Mouse (Mus musculus) embryo, embryonic 10 days (tissue): Measurements from ENCODE around the gene Tcp1.
A peak's percentile ranks its signal among the peaks of the same experiment; 100 is the strongest.
"Not testable (repeated sequence)": the region's sequence is repeated elsewhere in the genome, so short reads cannot be mapped to it uniquely, and the experiment has no call there.

Experiments used
- DNase-seq: peaks from one replicate; pipeline ENCODE4 v3.0.0-alpha.2; 2015; ENCODE audit warnings: low spot score

Gene Tcp1

DNA sequence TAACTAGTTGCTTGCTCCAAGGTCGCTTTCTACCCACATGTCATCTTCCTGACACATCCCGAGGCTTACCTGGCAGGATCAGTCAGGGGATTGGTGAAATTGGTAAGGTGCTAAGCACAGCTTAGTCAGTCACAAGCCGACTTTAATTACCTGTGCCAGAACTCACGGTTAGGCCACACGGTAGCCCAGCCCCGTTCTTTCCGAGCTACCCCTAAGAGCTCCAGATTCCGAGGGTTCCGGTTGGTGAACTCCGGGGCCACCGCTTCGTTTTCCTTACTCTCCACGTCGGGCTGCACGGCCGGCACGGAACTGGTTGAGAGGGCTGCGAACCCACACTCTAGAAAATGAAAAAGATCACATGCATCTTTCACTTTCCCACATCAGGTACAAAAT lies at the start of gene Tcp1:
Gene Tcp1, plus strand, starts transcription at position 214 of the 393 bp plus-strand sequence.
- DNase-seq, result peak; percentile 25

DNA sequence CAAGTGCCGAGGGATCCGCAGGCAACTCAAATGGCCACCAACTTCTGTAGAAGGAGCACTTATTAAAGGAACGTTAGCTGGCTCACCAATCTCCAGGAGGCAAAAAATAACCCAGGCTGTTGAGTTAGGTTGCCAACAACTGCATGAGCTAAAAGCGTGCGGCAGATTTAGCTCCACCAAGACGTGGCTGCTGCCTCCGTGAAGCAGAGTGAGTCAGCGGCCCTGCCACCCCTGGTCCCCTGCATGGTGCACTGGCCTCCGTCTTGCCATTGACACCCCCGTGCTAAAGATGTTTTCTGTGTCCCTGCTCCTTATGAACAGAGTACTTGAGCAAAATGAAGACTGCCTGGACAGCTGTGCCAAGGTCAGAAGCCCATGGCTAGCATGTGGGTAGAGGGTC lies 48.6 kb upstream of the Tcp1 start:
- DNase-seq, result no peak

DNA sequence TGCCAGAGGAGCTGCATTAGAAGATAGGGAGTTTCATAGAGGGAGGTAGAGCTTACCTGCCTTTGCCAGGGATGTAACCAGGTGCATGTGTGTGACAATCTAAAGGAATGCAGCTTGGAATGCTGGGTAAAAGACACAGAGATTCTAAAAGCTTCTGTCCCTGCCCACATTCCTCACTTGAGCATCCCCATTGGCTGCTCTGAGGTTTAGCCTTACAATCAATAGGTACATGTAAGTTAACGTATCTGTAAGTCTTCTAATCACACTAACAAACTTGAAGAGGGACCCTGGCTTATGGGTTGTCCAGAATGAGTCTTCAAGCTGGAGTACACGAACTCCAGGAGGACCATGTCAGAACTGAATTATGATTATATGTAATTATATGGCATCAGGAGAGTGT lies 47.5 kb upstream of the Tcp1 start, which contains the start of gene Mas1:
Gene Mas1, minus strand, starts transcription at position 101 of the 400 bp plus-strand sequence.
- DNase-seq, result no peak

DNA sequence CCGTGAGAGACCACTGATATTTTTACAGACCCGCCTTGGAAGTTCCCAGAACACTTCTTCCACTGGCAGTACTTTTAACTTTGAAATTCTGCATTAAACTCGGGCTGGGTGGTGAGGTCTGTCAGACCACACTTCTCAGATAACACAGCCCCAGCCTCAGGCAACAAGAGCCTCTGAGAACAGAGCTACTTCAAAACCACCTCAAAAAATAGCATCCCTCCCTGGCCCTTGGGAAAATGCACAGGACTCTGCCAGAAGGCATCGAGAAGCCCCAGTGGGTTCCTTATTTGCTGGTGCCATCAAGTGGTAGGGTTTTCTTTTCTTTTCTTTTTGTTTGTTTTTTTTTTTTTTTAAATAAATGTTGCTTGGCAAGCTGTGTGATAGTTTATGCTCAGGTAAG lies 46.9 kb upstream of the Tcp1 start:
- no peak for DNase-seq

DNA sequence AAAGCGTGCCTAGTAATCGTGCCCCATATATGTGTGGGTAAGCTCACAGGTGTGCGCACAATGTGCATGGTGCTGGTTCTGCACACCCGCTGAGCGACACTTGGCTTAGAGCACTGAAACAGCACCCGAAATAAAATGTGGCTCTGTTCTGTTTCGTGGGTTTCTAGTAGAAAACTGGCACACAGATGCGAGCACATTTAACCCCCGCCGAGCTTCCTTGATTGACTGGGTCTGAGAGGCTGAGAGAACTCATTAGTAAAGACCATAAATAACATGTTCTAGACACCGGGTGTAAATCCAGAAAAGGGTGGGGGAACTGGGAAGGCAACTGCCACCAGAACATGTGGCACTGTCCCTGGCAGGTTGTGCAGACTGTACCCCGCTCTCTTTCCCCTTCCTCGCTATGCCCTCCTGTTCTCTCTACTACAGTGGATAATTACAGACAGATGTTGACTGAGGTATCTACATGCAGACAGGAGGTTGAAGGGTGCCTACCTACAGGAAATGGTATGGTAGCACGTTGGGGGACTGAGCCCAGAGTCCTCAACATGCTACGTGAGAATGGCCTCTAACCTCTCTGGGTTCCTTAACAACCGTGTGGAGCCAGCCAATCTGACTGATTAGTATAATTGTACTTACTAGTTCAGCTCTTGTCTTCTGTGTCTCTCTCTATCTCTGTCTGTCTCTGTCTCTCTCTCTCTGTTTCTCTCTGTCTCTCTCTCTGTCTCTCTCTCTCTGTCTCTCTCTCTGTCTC lies 43.0 kb upstream of the Tcp1 start:
- no peak for DNase-seq

DNA sequence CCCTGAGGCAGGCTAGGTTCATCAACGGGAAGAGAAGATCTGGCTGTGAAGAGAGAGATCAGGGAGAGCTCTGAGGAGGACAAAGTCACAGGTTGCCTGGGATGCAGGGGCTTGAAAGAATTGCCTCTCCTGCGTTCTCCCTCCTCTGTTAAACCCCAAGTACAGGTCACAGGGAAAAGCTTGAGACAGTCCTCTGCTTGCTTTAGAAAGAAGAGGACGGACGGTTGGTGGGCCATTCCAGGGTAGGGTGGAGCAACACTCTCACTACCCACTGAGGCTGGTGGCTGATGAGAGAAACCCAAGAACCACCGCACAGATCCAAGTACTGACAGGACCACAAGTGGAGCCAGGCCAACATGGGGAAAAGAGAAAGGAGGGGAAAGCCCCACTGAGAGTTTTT lies 39.8 kb upstream of the Tcp1 start, which contains the start of gene Mrgprh:
Gene Mrgprh, plus strand, starts transcription at position 301 of the 400 bp plus-strand sequence.
- DNase-seq, result no peak

DNA sequence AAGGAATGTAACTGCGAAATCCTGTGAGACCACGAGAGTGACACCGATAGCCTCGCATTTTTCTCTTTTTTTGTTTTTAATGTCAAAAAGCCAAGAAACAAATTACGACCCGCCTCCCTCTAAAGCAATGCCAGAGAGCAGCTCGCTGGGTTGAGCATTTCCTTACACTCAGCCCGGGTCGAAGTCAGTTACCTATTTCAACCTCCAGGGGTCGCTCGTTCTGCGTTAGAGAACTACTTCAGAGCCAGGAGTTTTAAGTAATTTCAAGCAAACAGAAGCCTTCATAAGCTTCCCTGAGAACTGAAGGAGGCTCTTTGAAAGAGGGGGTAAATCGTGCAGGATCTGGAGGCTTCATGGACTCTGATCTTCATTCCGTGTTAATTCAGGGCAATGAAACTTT lies 35.3 kb upstream of the Tcp1 start:
- peak; percentile 85 for DNase-seq

DNA sequence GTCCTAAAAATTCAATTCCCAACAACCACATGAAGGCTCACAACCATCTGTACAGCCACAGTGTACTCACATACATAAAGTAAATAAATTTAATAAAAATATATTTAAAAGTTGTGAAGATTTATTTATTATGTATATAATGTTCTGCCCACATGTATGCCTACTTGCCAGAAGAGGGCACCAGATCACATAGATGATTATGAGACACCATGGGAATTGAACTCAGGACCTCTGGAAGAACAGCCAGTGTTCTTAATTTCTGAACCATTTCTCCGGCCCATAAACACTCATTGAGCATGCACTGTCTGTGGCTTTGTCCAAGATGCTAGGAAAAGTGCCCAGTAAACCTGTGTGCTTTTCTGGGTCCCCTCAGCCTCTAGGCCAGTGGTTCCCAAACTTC lies 34.3 kb upstream of the Tcp1 start:
- no peak for DNase-seq

DNA sequence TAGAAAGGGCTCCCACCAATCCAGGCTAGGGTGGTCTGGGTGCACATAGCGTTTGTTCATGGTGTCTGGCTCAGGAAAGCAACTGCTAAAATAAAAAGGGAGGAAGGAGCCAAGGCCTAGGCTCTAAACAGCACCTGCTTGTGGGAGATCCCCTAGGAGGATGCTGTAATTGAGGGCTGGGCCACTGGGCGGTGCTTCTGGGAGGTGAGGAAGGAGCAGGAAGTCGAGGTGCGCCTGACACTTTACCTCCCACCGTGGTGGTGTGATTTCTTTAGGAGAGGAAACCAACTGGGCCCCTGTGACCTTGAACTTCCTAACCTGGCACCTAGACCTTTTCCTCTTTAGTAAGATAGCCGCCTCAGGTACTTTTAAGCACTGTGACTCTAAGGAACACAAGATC lies 28.9 kb upstream of the Tcp1 start:
- no peak for DNase-seq

DNA sequence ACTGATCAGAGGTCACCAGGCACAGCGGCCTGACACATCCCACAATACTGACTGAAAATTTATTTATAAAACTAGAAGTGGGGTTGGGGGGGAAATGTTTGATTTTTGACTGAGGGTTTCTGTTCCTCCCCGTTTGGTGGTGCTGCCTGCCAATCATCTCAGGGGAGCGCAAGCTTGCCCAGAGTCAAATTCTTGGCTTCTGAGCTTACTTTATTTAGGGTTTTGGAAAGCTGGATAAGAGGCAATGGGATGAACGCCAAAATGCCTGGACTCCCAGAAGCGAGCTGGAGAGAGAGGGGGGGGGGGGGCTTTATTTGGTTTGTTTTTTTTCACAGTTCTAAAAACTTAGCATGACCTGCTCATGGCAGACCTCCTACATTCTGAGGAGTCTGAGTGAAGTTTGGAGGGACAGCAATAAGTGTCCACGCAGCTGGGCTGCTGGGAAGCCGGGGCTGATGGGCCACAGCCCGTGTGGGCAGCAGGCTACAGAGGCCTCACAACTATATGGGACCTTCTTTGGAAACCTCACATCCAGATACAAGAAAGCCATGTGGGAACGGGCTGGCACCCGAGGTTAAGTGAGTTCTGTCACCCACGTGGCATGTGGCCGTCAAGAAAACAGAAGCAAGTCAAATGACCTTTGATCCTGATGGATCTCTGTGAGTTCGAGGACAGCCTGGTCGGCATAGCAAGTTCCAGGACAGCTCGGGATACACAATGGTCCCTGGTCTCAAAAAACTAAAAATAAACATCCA lies 28.3 kb upstream of the Tcp1 start:
- no peak for DNase-seq

DNA sequence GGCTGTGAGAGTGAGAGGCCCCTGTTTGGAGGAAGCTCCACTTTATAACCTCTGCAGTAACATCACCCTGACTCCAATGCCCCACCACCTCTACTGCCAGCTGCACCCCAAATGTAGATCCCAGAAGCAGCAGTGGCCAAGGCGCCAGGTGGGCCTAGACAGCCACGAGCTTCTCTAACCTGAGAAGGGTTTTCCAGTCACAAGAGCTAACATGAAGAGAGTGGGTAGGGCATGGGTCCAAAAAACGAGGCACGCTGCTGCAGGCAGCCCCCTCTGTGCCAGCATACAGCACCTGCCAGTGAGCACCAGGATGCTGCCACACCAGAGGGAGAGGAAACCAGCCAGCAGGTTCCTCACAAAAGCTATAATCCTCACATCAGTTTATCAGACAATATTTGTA lies 24.4 kb upstream of the Tcp1 start:
- no peak for DNase-seq

DNA sequence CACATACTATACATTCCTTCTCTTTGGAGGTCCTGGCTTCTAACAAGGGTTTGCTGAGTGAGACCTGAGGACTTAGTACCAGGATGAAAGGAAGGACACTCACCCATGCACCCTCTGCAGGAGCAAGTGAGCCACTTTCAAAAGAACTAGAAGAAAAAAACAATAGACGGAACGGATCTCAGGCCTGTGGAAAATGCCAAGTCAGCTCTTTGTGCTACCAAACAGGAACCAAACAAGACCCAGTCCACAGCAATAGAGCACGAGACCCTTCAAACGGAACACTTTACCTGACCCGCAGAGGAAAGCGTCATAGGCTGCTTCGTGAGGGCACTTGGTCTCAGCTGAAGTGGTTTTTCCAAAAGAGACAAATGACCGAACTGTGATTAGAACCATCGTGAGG lies 23.5 kb upstream of the Tcp1 start:
- DNase-seq, result no peak

DNA sequence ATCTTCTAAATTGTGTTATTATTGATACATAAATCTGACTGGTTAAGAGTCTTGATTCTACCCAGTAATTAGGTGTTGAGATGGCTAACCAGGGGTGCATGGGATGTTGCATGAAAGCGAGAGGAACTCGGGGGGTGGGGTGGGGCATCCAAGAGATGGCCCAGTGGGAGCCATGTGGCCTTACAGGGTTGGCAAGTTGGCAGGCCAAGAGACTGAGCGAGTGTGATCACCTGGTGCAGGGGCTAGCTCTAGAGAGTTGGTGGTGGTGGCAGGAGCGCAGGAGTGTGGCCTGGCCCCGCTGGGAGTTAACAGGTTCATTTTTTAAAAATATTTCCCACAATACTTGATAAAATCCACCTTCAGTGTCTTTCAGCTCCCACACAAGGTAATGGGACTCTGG lies 17.8 kb upstream of the Tcp1 start:
- no peak for DNase-seq

DNA sequence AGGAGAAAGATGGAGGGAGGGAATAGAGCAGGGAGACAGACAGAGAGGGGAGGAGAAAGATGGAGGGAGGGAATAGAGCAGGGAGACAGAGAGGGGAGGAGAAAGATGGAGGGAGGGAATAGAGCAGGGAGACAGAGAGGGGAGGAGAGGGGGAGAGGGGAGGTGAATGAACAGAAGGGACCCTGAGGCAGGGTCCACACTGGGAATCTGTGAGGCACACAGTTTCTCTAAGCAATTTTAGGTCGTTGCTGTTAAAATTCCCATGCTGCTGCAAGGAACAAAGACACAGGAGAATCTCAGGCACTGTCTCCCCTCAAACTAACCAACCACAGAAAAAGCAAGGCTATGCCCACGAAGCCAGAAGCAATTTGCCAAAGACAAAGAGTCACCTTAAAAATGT lies 16.9 kb upstream of the Tcp1 start:
- not testable (repeated sequence) for DNase-seq

DNA sequence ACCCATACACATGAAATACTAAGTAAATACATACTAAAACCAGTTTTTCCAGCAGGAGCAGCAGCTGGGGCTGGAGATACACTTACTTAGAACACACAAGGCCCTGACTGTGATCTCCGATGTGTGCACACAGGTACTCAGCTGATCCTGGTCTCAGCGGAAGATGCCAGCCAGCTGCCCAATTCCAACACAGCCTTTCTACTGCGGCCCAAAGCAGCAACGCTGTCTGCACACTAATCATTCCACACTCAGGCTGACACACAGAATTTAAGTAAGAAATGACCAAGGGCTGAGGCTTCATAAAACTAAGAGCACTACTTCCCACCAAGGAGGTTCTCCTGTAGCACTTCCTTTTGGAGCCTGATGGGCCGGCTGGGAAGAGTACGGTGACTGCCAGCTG lies 13.2 kb upstream of the Tcp1 start:
- no peak for DNase-seq

DNA sequence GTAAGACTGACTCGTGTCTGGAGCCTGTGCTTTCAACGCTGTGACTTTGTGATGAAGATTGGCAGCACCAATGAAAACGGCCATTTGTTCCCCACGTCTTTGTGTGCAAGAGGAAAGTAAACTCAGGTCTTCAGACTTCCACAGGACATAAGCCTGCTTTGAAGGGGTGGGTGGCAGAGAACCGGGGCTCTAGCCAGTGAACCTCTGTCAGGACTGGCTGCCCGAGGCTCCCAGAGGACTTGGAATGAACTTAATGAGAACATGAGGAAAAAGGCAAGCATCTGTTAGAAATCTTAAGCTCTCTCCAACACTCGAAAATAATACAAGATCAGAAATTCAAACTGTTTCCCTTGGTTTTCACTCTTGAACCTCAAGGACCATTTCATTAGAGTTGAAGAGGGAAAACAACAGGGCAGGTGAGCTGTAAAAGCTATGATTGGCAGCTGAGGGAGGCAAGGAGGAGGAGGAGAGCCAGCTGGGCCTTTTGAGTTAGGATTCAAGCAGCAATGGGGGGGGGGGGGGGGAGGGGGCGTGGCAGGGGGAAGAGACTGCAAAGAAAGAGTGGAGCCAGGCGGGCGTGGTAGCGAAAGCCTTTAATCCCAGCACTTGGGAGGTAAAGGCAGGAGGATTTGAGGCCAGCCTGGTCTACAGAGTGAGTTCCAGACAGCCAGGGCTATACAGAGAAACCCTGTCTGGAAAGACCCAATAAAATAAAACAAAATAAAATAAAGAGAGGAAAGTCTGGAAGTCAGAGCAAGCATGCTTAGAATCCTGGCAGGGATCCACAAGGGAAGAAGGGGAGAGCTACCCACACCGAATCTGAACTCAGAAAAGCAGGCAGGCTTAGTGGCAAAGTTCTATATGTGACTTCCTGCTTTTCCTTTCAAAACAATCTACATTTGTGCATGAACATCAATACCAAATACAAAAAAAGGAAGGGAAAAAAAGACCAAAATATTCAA lies 11.8 kb upstream of the Tcp1 start:
- peak; percentile 24 for DNase-seq

DNA sequence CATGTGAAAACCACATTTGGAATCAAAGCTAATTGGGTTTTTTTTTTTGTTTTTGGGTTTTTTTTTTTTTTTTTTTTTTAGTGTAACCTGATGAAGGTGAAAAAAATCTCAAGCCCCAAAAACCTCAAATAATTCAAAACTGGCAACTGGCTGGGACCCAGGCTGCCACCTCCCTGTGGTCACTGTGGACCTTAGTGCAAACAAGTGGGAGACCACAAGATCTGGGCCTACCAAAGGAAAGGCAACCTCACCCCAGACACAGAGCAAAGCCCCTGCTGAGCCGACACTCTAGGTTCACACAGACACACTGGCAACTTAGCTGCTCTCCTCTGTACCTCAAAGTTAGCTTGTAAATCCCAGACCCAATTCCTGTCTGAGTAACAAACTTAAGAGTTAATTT lies 11.2 kb upstream of the Tcp1 start:
- DNase-seq, result no peak

DNA sequence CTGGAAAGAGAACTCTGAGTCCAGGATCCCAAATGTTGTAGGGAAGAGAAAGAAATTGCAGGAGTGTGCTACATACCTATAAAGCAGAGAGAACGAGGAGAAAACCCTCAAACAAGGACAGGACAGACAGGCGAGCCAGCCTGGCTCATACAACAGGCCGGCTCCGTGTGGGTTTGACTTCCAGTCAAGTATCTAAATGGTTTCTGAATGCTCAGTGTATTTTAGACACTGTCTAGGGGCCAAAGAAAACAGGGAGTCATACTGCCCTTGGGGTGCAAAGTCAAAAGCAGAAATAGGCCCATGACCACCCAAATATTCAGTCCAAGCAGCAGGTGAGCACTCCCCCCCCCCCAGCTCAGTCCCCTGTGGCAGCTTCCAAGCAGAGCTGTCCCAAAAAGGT lies 9.7 kb upstream of the Tcp1 start:
- DNase-seq, result no peak

DNA sequence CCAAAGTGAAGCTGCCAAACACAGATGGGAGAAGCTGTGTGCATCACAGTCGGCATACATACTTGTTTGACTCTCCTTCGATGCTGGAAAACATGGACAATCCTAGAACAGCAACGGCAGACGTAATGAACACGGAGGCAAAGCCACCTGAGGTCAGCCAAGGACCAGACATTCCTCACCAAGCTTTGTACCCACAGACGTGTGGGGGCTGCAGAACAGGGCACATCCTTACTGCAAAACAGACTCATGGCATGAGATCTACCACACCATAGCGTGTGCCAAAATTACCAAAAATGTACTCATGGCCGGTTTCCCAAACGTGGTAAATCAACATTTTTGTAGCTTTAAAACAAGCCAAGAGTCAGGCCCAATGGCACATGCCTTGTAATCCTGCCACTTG lies 9.1 kb upstream of the Tcp1 start:
- no peak for DNase-seq

DNA sequence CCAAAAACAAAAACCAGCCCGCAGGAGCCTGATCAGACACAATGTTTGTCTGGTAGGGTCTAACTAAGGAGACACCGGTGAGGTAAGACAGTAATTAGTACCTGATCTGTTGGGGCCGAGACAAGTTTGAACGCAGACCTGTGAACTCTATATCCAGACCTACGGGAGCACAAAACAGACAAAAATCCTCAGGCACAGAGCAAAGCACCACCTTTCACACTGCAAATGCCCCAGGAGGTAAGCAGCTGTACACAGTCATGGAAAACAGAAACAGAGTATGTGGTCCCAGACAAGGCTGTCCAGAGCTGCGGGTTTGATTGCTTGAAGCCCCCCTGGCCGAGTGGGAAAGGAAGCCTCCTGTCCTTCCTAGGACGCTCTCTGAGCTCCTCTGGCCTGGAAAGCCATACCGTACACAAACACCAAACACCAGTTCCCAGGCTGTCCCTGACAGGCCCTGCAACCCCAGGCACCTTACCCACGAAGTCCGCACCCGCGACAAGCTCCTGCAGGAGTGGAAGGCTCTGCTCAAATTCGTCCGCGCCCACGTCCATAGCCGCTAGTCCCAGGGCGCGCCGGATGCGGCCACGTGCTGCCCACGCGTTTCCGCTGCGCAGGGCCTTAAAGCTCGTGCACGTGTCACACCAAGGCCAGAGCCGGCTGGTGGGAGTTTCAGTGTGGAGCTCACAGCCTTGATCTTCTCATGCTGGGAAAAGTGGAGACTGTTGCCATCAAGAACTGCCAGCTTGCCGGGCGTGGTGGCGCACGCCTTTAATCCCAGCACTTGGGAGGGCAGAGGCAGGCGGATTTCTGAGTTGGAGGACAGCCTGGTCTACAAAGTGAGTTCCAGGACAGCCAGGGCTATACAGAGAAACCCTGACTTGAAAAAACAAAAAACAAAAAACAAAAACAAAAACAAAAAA lies 5.9 kb upstream of the Tcp1 start, which contains the start of gene Pnldc1:
Gene Pnldc1, minus strand, starts transcription at position 870 of the 920 bp plus-strand sequence.
- DNase-seq, result no peak

DNA sequence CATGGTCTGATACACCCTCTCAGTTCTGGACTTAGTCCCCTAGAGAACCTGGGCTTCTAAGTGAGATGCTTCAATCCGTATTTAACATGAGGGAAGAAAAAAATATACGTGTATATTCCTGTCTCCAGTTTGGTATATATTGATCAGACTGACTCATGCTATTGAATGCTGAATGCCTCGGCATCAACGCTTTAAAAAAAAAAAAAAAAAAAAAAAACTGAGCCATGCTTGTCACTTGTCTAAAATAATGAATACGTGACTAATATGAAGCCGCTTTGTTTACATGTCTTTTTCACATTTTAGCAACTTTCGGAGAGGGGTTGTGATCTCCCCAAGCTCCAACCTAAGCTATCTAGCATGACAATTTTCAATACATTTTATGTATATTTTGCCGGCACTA lies 5.1 kb upstream of the Tcp1 start:
- no peak for DNase-seq
